ENCODE assay signal across 8 mouse cellular contexts in genomic region chr11:101062165-101062884, GRCm38 (mm10). TPM values are rescaled to one million over a fixed set of nuclear protein-coding genes. Genes with fewer than 3 reads are reported as not detected.
DNase-seq lines count a peak whose midpoint lies in the region; ATAC-seq and TF ChIP-seq lines count a peak whose summit lies in the region.

No protein-coding gene starts in this region.

- no peak for ATAC-seq in heart, embryonic 16.5 days (replicated peaks; ENCODE audit: extremely low read depth, insufficient read depth, low FRiP score)
- ATAC-seq in liver, embryonic 13.5 days (ENCODE audit: low read depth), result no peak
- no peak for ATAC-seq in midbrain, embryonic 13.5 days

- TF ChIP-seq CTCF in left cerebral cortex, adult 2 months (IDR thresholded peaks at IDR 0.05), result no peak; the same call in 1 of the 2 replicates

- WGBS in heart, embryonic 16.5 days, result 61% methylated on average over 12 of the region's 12 CpGs
- 71% methylated on average over 12 of the region's 12 CpGs for WGBS in liver, embryonic 13.5 days (ENCODE audit: insufficient replicate concordance)
- 77% methylated on average over 12 of the region's 12 CpGs for WGBS in midbrain, embryonic 13.5 days

- H3K9me3 ChIP-seq in heart, embryonic 16.5 days (replicated peaks; ENCODE audit: control insufficient read depth, low read length), result no peaks in the 10 kb centered on the region
- no peaks in the 10 kb centered on the region for H3K9me3 ChIP-seq in liver, embryonic 13.5 days (replicated peaks)
- no peaks in the 10 kb centered on the region for H3K9me3 ChIP-seq in midbrain, embryonic 13.5 days

- H3K27ac ChIP-seq in left cerebral cortex, adult 2 months, result peak overlapping the region; percentile 80
- H3K27ac ChIP-seq in brown adipose tissue, adult 24 weeks (replicated peaks; ENCODE audit: low read depth, low read length), result peak overlapping the region; percentile 94
- peak overlapping the region; percentile 95 for H3K27ac ChIP-seq in heart, embryonic 16.5 days (ENCODE audit: low read length)
- H3K27ac ChIP-seq in liver, embryonic 13.5 days, result peak overlapping the region; percentile 100
- no peak overlapping the region; the same call in 1 of the 2 replicates for H3K27ac ChIP-seq in midbrain, embryonic 13.5 days

- no peaks in the 10 kb centered on the region for H3K36me3 ChIP-seq in heart, embryonic 16.5 days (ENCODE audit: control insufficient read depth, insufficient read depth)
- peaks cover 63% of the 10 kb centered on the region for H3K36me3 ChIP-seq in liver, embryonic 13.5 days
- H3K36me3 ChIP-seq in midbrain, embryonic 13.5 days, result peaks cover 73% of the 10 kb centered on the region

- no peaks in the 10 kb centered on the region for H3K27me3 ChIP-seq in heart, embryonic 16.5 days (ENCODE audit: control insufficient read depth, insufficient read depth, low read length)
- no peaks in the 10 kb centered on the region for H3K27me3 ChIP-seq in liver, embryonic 13.5 days
- H3K27me3 ChIP-seq in midbrain, embryonic 13.5 days, result no peaks in the 10 kb centered on the region

- DNase-seq in left cerebral cortex, adult 2 months (ENCODE audit: extremely low spot score in 1 of 2, low spot score in 2 of 2), result no peak
- DNase-seq in left cerebral cortex, adult 9 months (ENCODE audit: low spot score in 2 of 2), result no peak
- DNase-seq in liver, embryonic 13.5 days, result no peak
- no peak for DNase-seq in right cerebral cortex, postnatal 14 days
- no peak for DNase-seq in retina, embryonic 14.5 days (ENCODE audit: low spot score)

- H3K9ac ChIP-seq in heart, embryonic 16.5 days (ENCODE audit: low read length), result peak overlapping the region; percentile 50
- H3K9ac ChIP-seq in liver, embryonic 13.5 days, result peak overlapping the region; percentile 76
- H3K9ac ChIP-seq in midbrain, embryonic 13.5 days (replicated peaks), result no peak overlapping the region

- H3K4me3 ChIP-seq in left cerebral cortex, adult 2 months, result no peak overlapping the region
- H3K4me3 ChIP-seq in brown adipose tissue, adult 24 weeks (ENCODE audit: insufficient read depth, low read depth, low read length), result no peak overlapping the region
- H3K4me3 ChIP-seq in heart, embryonic 16.5 days (ENCODE audit: low read length), result no peak overlapping the region
- H3K4me3 ChIP-seq in liver, embryonic 13.5 days (replicated peaks), result no peak overlapping the region
- no peak overlapping the region for H3K4me3 ChIP-seq in midbrain, embryonic 13.5 days (replicated peaks)

- H3K4me2 ChIP-seq in heart, embryonic 16.5 days (ENCODE audit: low read depth, low read length), result no peak overlapping the region
- H3K4me2 ChIP-seq in liver, embryonic 13.5 days, result peak overlapping the region; percentile 73
- H3K4me2 ChIP-seq in midbrain, embryonic 13.5 days (replicated peaks), result no peak overlapping the region

- H3K4me1 ChIP-seq in brown adipose tissue, adult 24 weeks (ENCODE audit: control insufficient read depth, insufficient read depth, insufficient read length, low read length), result peaks cover 53% of the 10 kb centered on the region
- peaks cover 89% of the 10 kb centered on the region for H3K4me1 ChIP-seq in heart, embryonic 16.5 days (ENCODE audit: control insufficient read depth, insufficient read depth, low read length)
- H3K4me1 ChIP-seq in liver, embryonic 13.5 days (replicated peaks), result peaks cover 93% of the 10 kb centered on the region
- H3K4me1 ChIP-seq in midbrain, embryonic 13.5 days (replicated peaks), result peaks cover 9% of the 10 kb centered on the region

- intact Hi-C loops in left cerebral cortex, adult 2 months (cut with DNase I), result no loop called here

RNA-seq across cellular contexts. Expression of gene Naglu, which starts 7.5 kb away (rescaled TPM):
- 1 to 10 TPM; 8.3 TPM for total RNA-seq in left cerebral cortex, adult 2 months (2021)
- polyA plus RNA-seq in brown adipose tissue, adult 24 weeks (2012; ENCODE audit: insufficient read depth, insufficient read length, missing spikeins), result 4.4 and 7.1 TPM in 2 replicates
- polyA plus RNA-seq in heart, embryonic 16.5 days (2015; fragmentation: Nextera tagmentation; extraction: Ambion mirVana), result 11.5 and 13.1 TPM in 2 replicates
- 6.0 TPM in 2 replicates for polyA plus RNA-seq in liver, embryonic 13.5 days (2015; fragmentation: Nextera tagmentation; extraction: Ambion mirVana)
- 9.7 and 9.9 TPM in 2 replicates for polyA plus RNA-seq in midbrain, embryonic 13.5 days (2015; fragmentation: Nextera tagmentation; extraction: Ambion mirVana)

RNA-seq across cellular contexts. Expression of gene Hsd17b1, which starts 15.9 kb away (rescaled TPM):
- 1 to 10 TPM in 1 of 2 experiments, under 1 TPM in 1; 0.87 to 1.5 TPM for total RNA-seq in left cerebral cortex, adult 2 months (2021)
- polyA plus RNA-seq in brown adipose tissue, adult 24 weeks (2012; ENCODE audit: insufficient read depth, insufficient read length, missing spikeins), result not detected in 2 replicates
- 0.21 and 0.28 TPM in 2 replicates for polyA plus RNA-seq in heart, embryonic 16.5 days (2015; fragmentation: Nextera tagmentation; extraction: Ambion mirVana)
- 0.14 and 0.24 TPM in 2 replicates for polyA plus RNA-seq in liver, embryonic 13.5 days (2015; fragmentation: Nextera tagmentation; extraction: Ambion mirVana)
- polyA plus RNA-seq in midbrain, embryonic 13.5 days (2015; fragmentation: Nextera tagmentation; extraction: Ambion mirVana), result 0.24 TPM in 1 of 2 replicates, not detected in the other

RNA-seq across cellular contexts. Expression of gene Coasy, which starts 20.0 kb away (rescaled TPM):
- 10 to 100 TPM; 22.5 to 24.1 TPM for total RNA-seq in left cerebral cortex, adult 2 months (2021)
- polyA plus RNA-seq in brown adipose tissue, adult 24 weeks (2012; ENCODE audit: insufficient read depth, insufficient read length, missing spikeins), result 98.3 and 102 TPM in 2 replicates
- polyA plus RNA-seq in heart, embryonic 16.5 days (2015; fragmentation: Nextera tagmentation; extraction: Ambion mirVana), result 29.9 and 30.0 TPM in 2 replicates
- polyA plus RNA-seq in liver, embryonic 13.5 days (2015; fragmentation: Nextera tagmentation; extraction: Ambion mirVana), result 23.0 and 23.2 TPM in 2 replicates
- polyA plus RNA-seq in midbrain, embryonic 13.5 days (2015; fragmentation: Nextera tagmentation; extraction: Ambion mirVana), result 47.1 and 52.8 TPM in 2 replicates

RNA-seq across cellular contexts. Expression of gene Mlx, which starts 24.8 kb away (rescaled TPM):
- 10 to 100 TPM; 41.1 to 44.7 TPM for total RNA-seq in left cerebral cortex, adult 2 months (2021)
- 55.0 and 67.5 TPM in 2 replicates for polyA plus RNA-seq in brown adipose tissue, adult 24 weeks (2012; ENCODE audit: insufficient read depth, insufficient read length, missing spikeins)
- polyA plus RNA-seq in heart, embryonic 16.5 days (2015; fragmentation: Nextera tagmentation; extraction: Ambion mirVana), result 38.6 and 41.7 TPM in 2 replicates
- 32.5 and 34.4 TPM in 2 replicates for polyA plus RNA-seq in liver, embryonic 13.5 days (2015; fragmentation: Nextera tagmentation; extraction: Ambion mirVana)
- 85.9 and 90.9 TPM in 2 replicates for polyA plus RNA-seq in midbrain, embryonic 13.5 days (2015; fragmentation: Nextera tagmentation; extraction: Ambion mirVana)

RNA-seq across cellular contexts. Expression of gene Psmc3ip, which starts 32.9 kb away (rescaled TPM):
- 1 to 10 TPM; 2.7 to 3.1 TPM for total RNA-seq in left cerebral cortex, adult 2 months (2021)
- polyA plus RNA-seq in brown adipose tissue, adult 24 weeks (2012; ENCODE audit: insufficient read depth, insufficient read length, missing spikeins), result 1.7 and 3.6 TPM in 2 replicates
- polyA plus RNA-seq in heart, embryonic 16.5 days (2015; fragmentation: Nextera tagmentation; extraction: Ambion mirVana), result 22.6 and 25.7 TPM in 2 replicates
- polyA plus RNA-seq in liver, embryonic 13.5 days (2015; fragmentation: Nextera tagmentation; extraction: Ambion mirVana), result 26.4 and 27.1 TPM in 2 replicates
- polyA plus RNA-seq in midbrain, embryonic 13.5 days (2015; fragmentation: Nextera tagmentation; extraction: Ambion mirVana), result 27.9 and 30.8 TPM in 2 replicates
